Mouse (Mus musculus) cerebellum, adult 8-10 months (tissue): ENCODE data around the gene 1700061G19Rik.

Source experiments
- DNase-seq: peaks from one replicate; pipeline ENCODE4 v3.0.0; 2022

1700061G19Rik gene

GRCm38 (mm10) chr17:56929530-56929929, 54.3 kb downstream of the 1700061G19Rik start:
- no peak for DNase-seq

DNA sequence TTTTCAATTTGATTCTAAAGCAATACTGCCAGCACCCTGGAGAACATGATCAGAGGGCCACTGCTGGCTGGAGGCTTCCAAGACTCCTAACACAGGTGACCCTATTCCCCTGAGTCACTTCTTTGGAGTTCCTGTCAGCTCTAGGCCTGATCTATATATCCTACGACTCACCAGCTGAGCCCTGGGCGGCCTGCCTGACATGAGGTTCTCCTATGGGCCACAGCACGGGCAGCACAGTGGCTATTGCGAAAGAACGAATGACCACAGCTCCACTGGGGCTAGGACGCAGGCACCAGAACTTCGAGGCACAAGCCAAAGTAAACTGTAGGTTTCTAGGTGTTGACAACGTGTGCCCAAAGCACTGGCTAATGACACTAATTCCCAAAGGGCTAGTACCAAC, 54.7 kb downstream of the 1700061G19Rik start:
- no peak for DNase-seq

DNA sequence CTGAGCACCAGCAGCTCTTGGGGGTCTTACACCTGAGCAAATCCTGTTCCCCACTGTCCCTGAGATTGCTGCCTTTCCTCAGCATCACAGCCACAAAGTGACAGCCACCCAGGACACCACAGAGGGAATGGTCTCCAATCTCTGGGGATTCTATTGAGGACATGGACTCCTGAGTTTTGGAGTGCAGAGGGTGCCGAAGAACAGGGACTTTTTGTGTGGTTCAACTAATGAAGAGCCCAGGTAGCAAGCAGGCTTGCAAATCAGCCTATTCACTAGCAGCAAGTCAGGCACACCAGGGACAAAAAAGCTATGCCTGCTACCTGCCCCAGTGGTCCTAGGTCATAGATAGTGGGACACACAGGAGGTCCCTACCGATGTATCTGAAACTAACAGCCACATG, 58.1 kb downstream of the 1700061G19Rik start:
- DNase-seq: no peak

GRCm38 (mm10) chr17:56934545-56935330, 59.5 kb downstream of the 1700061G19Rik start:
- DNase-seq: no peak

DNA sequence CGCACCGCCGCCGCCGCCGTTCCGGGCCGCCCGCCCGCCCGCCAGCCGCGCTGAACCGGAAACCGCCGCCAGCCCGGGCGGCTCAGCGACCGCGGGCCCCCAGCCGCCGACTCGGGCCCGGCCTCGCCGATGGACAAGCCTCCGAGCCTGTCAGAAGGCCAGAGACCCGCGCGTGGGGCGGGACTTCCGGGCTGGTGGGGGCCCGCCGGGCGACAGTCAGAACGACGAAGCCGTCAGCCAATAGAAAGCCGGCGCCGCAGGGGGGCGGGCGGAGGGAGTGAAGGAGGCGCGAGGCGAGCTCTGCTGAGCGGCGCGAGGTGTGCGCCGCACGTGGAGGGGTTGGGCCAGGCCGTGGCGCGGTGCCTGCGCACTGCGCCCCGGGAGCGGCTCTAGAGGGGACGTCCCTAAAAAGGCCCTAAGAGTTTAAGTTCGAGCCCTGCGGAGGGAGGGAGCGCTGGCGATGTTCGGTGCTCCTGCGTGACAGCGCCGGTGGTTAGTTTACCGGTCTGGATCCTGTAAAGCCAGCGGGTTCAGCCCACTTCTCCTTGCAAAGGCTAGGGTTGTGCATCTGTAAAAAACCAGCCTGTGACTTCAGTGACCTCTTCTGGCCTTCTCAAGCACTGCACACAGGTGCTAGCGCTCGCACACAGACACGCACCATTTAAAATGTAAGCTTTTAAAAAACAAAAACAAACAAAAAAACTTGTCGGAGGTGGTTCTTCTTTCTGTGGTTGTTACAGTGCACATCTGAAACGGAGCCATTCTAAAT, 60.3 kb downstream of the 1700061G19Rik start, which contains the start of gene Mllt1:
TSS of gene Mllt1 (minus strand) at position 53 of the 769 bp plus-strand sequence.
- peak; percentile 99 for DNase-seq

DNA sequence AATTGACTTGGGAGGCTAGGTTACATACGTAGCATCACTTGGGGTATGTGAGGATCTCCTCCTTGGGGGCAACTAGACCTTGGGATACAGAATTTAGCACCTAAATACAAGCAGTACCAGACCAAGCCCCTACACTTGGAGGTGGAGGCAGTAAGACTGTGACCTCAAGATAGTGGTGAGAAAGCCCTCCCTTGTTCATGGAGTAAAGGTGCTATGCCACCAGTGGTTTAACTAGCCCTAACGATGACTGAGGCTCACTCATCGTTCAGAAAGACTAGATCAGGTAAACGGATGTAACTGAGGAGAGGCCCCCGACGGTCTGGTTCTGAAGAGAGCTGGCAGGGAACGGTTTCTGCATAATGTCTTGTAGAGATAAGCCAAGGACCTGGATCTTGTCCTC, 61.5 kb downstream of the 1700061G19Rik start:
- DNase-seq: no peak
